Mouse (Mus musculus): ENCODE measurements at regions not wholly inside any gene's neighbourhood (a gene's known extent, or its start where the extent isn't known, plus 50 kb on each side); places are given as distances from the start of the nearest gene placed in this dataset.
"Not testable (repeated sequence)": the region's sequence is repeated elsewhere in the genome, so short reads cannot be mapped to it uniquely, and the experiment has no call there.

- intact Hi-C loops (cut with DNase I) = no loop called here
- DNase-seq = peak; percentile 52
Measured at GRCm38 (mm10) chr8:52158176-52158575, 1353.4 kb upstream of the Aga start.

- DNase-seq; intact Hi-C loops (cut with DNase I): not testable (repeated sequence)
Measured at GRCm38 (mm10) chr8:52196934-52197333, 1314.6 kb upstream of the Aga start.

- intact Hi-C loops (cut with DNase I) = no loop called here
- no peak for DNase-seq
Measured at GRCm38 (mm10) chr8:52227506-52227905, 1284.0 kb upstream of the Aga start.

GRCm38 (mm10) chr8:52256055-52256454 lies 1255.5 kb upstream of the Aga start:
- DNase-seq = no peak
- intact Hi-C loops (cut with DNase I) = no loop called here

Measured in left cerebral cortex, postnatal 4 days (tissue).